Mouse (Mus musculus) midbrain, postnatal 0 days (tissue): ENCODE measurements around the gene Msx1. TPM values are rescaled to one million over a fixed set of nuclear protein-coding genes. Genes with fewer than 3 reads are reported as not detected.

Experiments
- ATAC-seq: fragments of 200-750 bp; cut with Nextera tagmentation; 2 replicates; pipeline ENCODE4 v1.8.0; 2017; ENCODE audit warnings: moderate number of reproducible peaks, mild to moderate bottlenecking, moderate TSS enrichment, moderate library complexity; ENCODE audit not compliant: low FRiP score
- DNase-seq: peaks from one replicate; pipeline ENCODE4 v3.0.0-alpha.2; 2015; ENCODE audit warnings: low spot score
- H3K27ac ChIP-seq: fragments of 300-500 bp; sonication (generic); 2 replicates; pipeline ENCODE4 v1.5.1; 2014; ENCODE audit warnings: low read depth, mild to moderate bottlenecking, low read length, mixed read lengths
- H3K27me3 ChIP-seq: fragments of 300-500 bp; sonication (generic); 2 replicates; pipeline ENCODE4 v1.6.1; 2014; ENCODE audit warnings: low read length, control low read depth, mixed read lengths; ENCODE audit not compliant: insufficient read depth
- H3K36me3 ChIP-seq: fragments of 300-500 bp; sonication (generic); 2 replicates; pipeline ENCODE4 v1.6.1; 2014; ENCODE audit warnings: low read length, control low read depth, mixed read lengths; ENCODE audit not compliant: insufficient read depth
- H3K4me1 ChIP-seq: fragments of 300-500 bp; sonication (generic); 2 replicates; pipeline ENCODE4 v1.6.1; 2014; ENCODE audit warnings: mild to moderate bottlenecking, control low read depth, antibody characterized with exemption, low read length, mixed read lengths; ENCODE audit not compliant: insufficient read depth
- H3K4me2 ChIP-seq: fragments of 300-500 bp; sonication (generic); 2 replicates; pipeline ENCODE4 v1.6.1; 2014; ENCODE audit warnings: low read depth, mild to moderate bottlenecking, low read length, mixed read lengths; ENCODE audit not compliant: poor library complexity, severe bottlenecking
- H3K4me3 ChIP-seq: fragments of 300-500 bp; sonication (generic); 2 replicates; pipeline ENCODE4 v1.5.1; 2014; ENCODE audit warnings: low read depth, mild to moderate bottlenecking, low read length, moderate library complexity
- H3K9ac ChIP-seq: fragments of 300-500 bp; sonication (generic); replicated peaks from 2 replicates; pipeline ENCODE4 v1.6.1; 2014; ENCODE audit warnings: mild to moderate bottlenecking, low read length, moderate library complexity, mixed read lengths; ENCODE audit not compliant: poor library complexity, severe bottlenecking
- H3K9me3 ChIP-seq: fragments of 300-500 bp; sonication (generic); 2 replicates; pipeline ENCODE4 v1.6.1; 2016; ENCODE audit warnings: low read length, control low read depth
- CTCF ChIP-seq: IDR thresholded peaks from 2 replicates; pipeline ENCODE4 v1.5.1; 2016; ENCODE audit warnings: antibody characterized with exemption, mild to moderate bottlenecking
- WGBS: fragments of 180-500 bp; shearing (Covaris S2); extraction: QIAGEN DNeasy Blood & Tissue Kit; methylation state at CpG from one replicate; pipeline ENCODE4 v1.1.7; 2014; 5-methylcytosine and 5-hydroxymethylcytosine counted together
- polyA plus RNA-seq: library from polyadenylated mRNA; unstranded; fragments of >200 nt; fragmentation: Nextera tagmentation; extraction: Ambion mirVana; gene quantifications from 2 replicates; pipeline ENCODE4 v1.2.1, GENCODE M21; 2015
- total RNA-seq: library from RNA; depleted of rRNA; stranded (reverse); fragments of >200 nt; gene quantifications from 2 replicates; pipeline ENCODE4 v1.2.3, GENCODE M21; 2014; rRNA removed

The Msx1 gene
- total and polyA plus RNA-seq, 2 experiments from 2014 or later = 8.0 to 12.2 TPM

DNA sequence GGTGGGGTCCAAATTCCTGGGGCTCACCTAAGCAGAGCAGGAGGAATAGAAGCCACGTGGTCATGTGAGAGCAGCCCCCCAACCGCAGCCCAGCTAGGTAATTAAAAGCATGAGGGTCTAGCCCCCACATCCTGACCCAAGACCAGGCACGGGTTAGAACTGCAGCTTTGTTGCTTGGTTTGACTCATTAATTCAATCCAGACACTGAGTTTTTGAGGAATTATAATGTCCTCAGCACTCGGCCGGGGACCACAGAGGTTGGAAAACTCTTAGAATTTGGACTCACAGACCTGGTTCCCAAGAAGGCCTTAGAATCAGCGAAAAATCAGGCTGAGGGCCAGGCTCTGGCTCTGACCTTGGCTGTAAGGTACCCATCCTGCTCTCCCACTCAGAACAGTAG is 53.5 kb downstream of the Msx1 start:
- Histone ChIP-seq H3K9ac (no peak overlapping the region), H3K4me2 (no peak overlapping the region), H3K27ac (no peak overlapping the region), H3K9me3 (no peaks in the 10 kb centered on the region), H3K4me3 (no peak overlapping the region), H3K36me3 (no peaks in the 10 kb centered on the region), H3K4me1 (no peaks in the 10 kb centered on the region), H3K27me3 (0 out of 2 replicates have a peak, but pooled peaks cover 3% of the 10 kb centered on the region)
- no peak for DNase-seq
- no peak for TF ChIP-seq CTCF
- 84% methylated on average over 6 of the region's 6 CpGs for whole genome bisulfite sequencing
- ATAC-seq = no peak

Other genes with a start within 250 kb of the Msx1 start
- 28.5 and 39.3 TPM in 2 replicates for gene Stk32b, start 107.4 kb downstream of the Msx1 start, total RNA-seq
- gene Stk32b, start 107.4 kb downstream of the Msx1 start, polyA plus RNA-seq = 30.6 and 31.4 TPM in 2 replicates
- 1.1 TPM in 1 of 2 replicates, not detected in the other for gene Cytl1, start 89.1 kb downstream of the Msx1 start, total RNA-seq
- 0.17 and 1.1 TPM in 2 replicates for gene Cytl1, start 89.1 kb downstream of the Msx1 start, polyA plus RNA-seq
- 14.0 and 20.8 TPM in 2 replicates for gene Stx18, start 214.2 kb upstream of the Msx1 start, total RNA-seq
- gene Stx18, start 214.2 kb upstream of the Msx1 start, polyA plus RNA-seq = 24.4 and 26.1 TPM in 2 replicates